Mouse (Mus musculus): Measurements from ENCODE around the gene Hnrnph2.
A peak's percentile ranks its signal among the peaks of the same experiment; 100 is the strongest.

Hnrnph2 gene

GRCm38 (mm10) chrX:134612285-134612959 lies 11.4 kb downstream of the Hnrnph2 start:
- no peak for DNase-seq (ENCODE audit: low read depth in 2 of 2, low spot score in 2 of 2)

- DNase-seq (ENCODE audit: low read depth in 2 of 2, low spot score in 2 of 2): no peak
Measured at GRCm38 (mm10) chrX:134614306-134614705, 13.3 kb downstream of the Hnrnph2 start.

GRCm38 (mm10) chrX:134619695-134620094 lies 18.7 kb downstream of the Hnrnph2 start:
- DNase-seq (ENCODE audit: low read depth in 2 of 2, low spot score in 2 of 2): no peak

GRCm38 (mm10) chrX:134620254-134620865 lies 19.4 kb downstream of the Hnrnph2 start:
- DNase-seq (ENCODE audit: low read depth in 2 of 2, low spot score in 2 of 2): no peak

- no peak for DNase-seq (ENCODE audit: low read depth in 2 of 2, low spot score in 2 of 2)
Measured at GRCm38 (mm10) chrX:134621685-134622084, 20.7 kb downstream of the Hnrnph2 start.

- no peak for DNase-seq (ENCODE audit: low read depth in 2 of 2, low spot score in 2 of 2)
Measured at GRCm38 (mm10) chrX:134623350-134623749, 22.4 kb downstream of the Hnrnph2 start.

GRCm38 (mm10) chrX:134628200-134628599 lies 27.2 kb downstream of the Hnrnph2 start:
- DNase-seq (ENCODE audit: low read depth in 2 of 2, low spot score in 2 of 2): no peak

GRCm38 (mm10) chrX:134632710-134633109 lies 31.7 kb downstream of the Hnrnph2 start:
- DNase-seq (ENCODE audit: low read depth in 2 of 2, low spot score in 2 of 2): no peak

- no peak for DNase-seq (ENCODE audit: low read depth in 2 of 2, low spot score in 2 of 2)
Measured at GRCm38 (mm10) chrX:134635111-134635510, 34.1 kb downstream of the Hnrnph2 start.

GRCm38 (mm10) chrX:134635860-134636259 lies 34.9 kb downstream of the Hnrnph2 start:
- no peak for DNase-seq (ENCODE audit: low read depth in 2 of 2, low spot score in 2 of 2)

- no peak for DNase-seq (ENCODE audit: low read depth in 2 of 2, low spot score in 2 of 2)
Measured at GRCm38 (mm10) chrX:134641000-134641760, 40.2 kb downstream of the Hnrnph2 start.

GRCm38 (mm10) chrX:134646338-134646737 lies 45.4 kb downstream of the Hnrnph2 start:
- DNase-seq (ENCODE audit: low read depth in 2 of 2, low spot score in 2 of 2): no peak

- DNase-seq (ENCODE audit: low read depth in 2 of 2, low spot score in 2 of 2): no peak
Measured at GRCm38 (mm10) chrX:134647421-134647820, 46.4 kb downstream of the Hnrnph2 start.

GRCm38 (mm10) chrX:134648031-134648692 lies 47.2 kb downstream of the Hnrnph2 start:
- peak; percentile 58 to 68 for DNase-seq (ENCODE audit: low read depth in 2 of 2, low spot score in 2 of 2)

- no peak for DNase-seq (ENCODE audit: low read depth in 2 of 2, low spot score in 2 of 2)
Measured at GRCm38 (mm10) chrX:134652061-134652460, 51.1 kb downstream of the Hnrnph2 start.

Data from CD8-positive naive resting alpha-beta T cell, adult 2 months (primary cell).